Mouse (Mus musculus) olfactory bulb, adult 2 months (tissue): ENCODE measurements around the gene Maats1.

Experiments
- CTCF ChIP-seq: fragments of 200-500 bp; IDR thresholded peaks from 2 replicates; pipeline ENCODE4 v1.5.1; 2012; ENCODE audit warnings: low read depth, mild to moderate bottlenecking, low read length, moderate library complexity; ENCODE audit not compliant: insufficient read depth
- POLR2A ChIP-seq: fragments of 200-500 bp; IDR thresholded peaks from 2 replicates; pipeline ENCODE4 v1.6.1; 2012; ENCODE audit warnings: mild to moderate bottlenecking, low read depth, low read length, moderate library complexity; ENCODE audit not compliant: insufficient read depth

DNA sequence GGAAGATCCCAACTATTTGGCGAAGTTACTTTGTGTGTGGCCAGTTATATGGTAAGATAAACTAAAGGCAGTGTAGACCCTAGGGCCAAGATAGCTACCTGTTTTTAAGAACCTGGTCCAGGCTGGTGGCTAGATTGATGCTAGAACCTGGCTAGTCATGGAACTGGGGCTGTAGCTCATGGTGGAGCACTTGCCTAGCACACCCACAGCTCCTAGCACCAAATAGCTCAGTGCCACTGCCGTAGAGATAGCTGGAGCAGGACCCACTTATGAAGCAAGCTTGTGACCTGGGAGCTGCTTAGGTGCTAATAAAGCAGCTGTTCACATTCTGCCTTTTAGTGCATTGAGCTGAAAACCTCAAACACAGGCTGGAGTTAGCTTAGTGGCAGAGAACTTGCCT is 11.7 kb upstream of the Maats1 start:
- no peak for TF ChIP-seq POLR2A
- TF ChIP-seq CTCF, result no peak
